Mouse (Mus musculus): ENCODE results near the gene Atp4a. TPM values are rescaled to one million over a fixed set of nuclear protein-coding genes. Genes with fewer than 3 reads are reported as not detected.
"Not testable (repeated sequence)": the region's sequence is repeated elsewhere in the genome, so short reads cannot be mapped to it uniquely, and the experiment has no call there.

Gene Atp4a
- polyA plus RNA-seq, 1 experiment from 2014 or later = not detected

GRCm38 (mm10) chr7:30717716-30718046 lies 5.7 kb downstream of the Atp4a start:
- H3K4me3 ChIP-seq (ENCODE audit: inconsistent target) = no peak overlapping the region
- WGBS (ENCODE audit: missing documents) = 39% methylated on average over 12 of the region's 14 CpGs
- H3K27ac ChIP-seq = no peak overlapping the region
- H3K79me2 ChIP-seq (ENCODE audit: inconsistent target) = no peaks in the 10 kb centered on the region
- H3K36me3 ChIP-seq (ENCODE audit: inconsistent target) = no peaks in the 10 kb centered on the region

GRCm38 (mm10) chr7:30719669-30720068 lies 7.7 kb downstream of the Atp4a start:
- 92% methylated on average over 5 of the region's 5 CpGs for WGBS (ENCODE audit: missing documents)
- H3K27ac ChIP-seq = no peak overlapping the region

GRCm38 (mm10) chr7:30721286-30721685 lies 9.3 kb downstream of the Atp4a start:
- 99% methylated on average over 6 of the region's 7 CpGs for WGBS (ENCODE audit: missing documents)
- Histone ChIP-seq H3K79me2 (ENCODE audit: inconsistent target) (no peaks in the 10 kb centered on the region), H3K36me3 (ENCODE audit: inconsistent target) (no peaks in the 10 kb centered on the region), H3K27ac (no peak overlapping the region), H3K4me3 (ENCODE audit: inconsistent target) (no peak overlapping the region)

More at GRCm38 (mm10) chr7:30719669-30720068, 7.7 kb downstream of the Atp4a start:
- H3K36me3 ChIP-seq (ENCODE audit: inconsistent target) = no peaks in the 10 kb centered on the region
- H3K4me3 ChIP-seq (ENCODE audit: inconsistent target) = no peak overlapping the region
- H3K79me2 ChIP-seq (ENCODE audit: inconsistent target) = no peaks in the 10 kb centered on the region

- no peak overlapping the region for H3K27ac ChIP-seq
- 73% methylated on average over 6 of the region's 6 CpGs for WGBS (ENCODE audit: missing documents)
These were observed 11.4 kb downstream of the Atp4a start for GRCm38 (mm10) chr7:30723274-30723953.

GRCm38 (mm10) chr7:30728214-30728613 lies 16.2 kb downstream of the Atp4a start:
- peak overlapping the region; percentile 82; the same call in 1 of the 2 replicates for H3K4me3 ChIP-seq (ENCODE audit: inconsistent target)
- no peak overlapping the region for H3K27ac ChIP-seq

More at GRCm38 (mm10) chr7:30723274-30723953, 11.4 kb downstream of the Atp4a start:
- Histone ChIP-seq H3K4me3 (ENCODE audit: inconsistent target) (no peak overlapping the region), H3K36me3 (ENCODE audit: inconsistent target) (no peaks in the 10 kb centered on the region), H3K79me2 (ENCODE audit: inconsistent target) (peaks cover 2% of the 10 kb centered on the region; the same call in 1 of the 2 replicates)

GRCm38 (mm10) chr7:30728739-30729395 lies 16.9 kb downstream of the Atp4a start:
- H3K36me3 ChIP-seq (ENCODE audit: inconsistent target) = no peaks in the 10 kb centered on the region
- WGBS (ENCODE audit: missing documents) = 9% methylated on average over 26 of the region's 26 CpGs
- peak overlapping the region; percentile 19; the same call in 1 of the 2 replicates for H3K27ac ChIP-seq

More at GRCm38 (mm10) chr7:30728214-30728613, 16.2 kb downstream of the Atp4a start:
- peaks cover 8% of the 10 kb centered on the region; the same call in 1 of the 2 replicates for H3K79me2 ChIP-seq (ENCODE audit: inconsistent target)
- WGBS (ENCODE audit: missing documents) = 89% methylated on average over 6 of the region's 6 CpGs
- H3K36me3 ChIP-seq (ENCODE audit: inconsistent target) = no peaks in the 10 kb centered on the region

GRCm38 (mm10) chr7:30729396-30730063 lies 17.5 kb downstream of the Atp4a start, which contains the start of gene Tmem147:
Tmem147 (minus strand) TSS chr7:30729540.
- under 1% methylated on average over 49 of the region's 60 CpGs for WGBS (ENCODE audit: missing documents)
- Histone ChIP-seq H3K36me3 (ENCODE audit: inconsistent target) (no peaks in the 10 kb centered on the region), H3K79me2 (ENCODE audit: inconsistent target) (peaks cover 8% of the 10 kb centered on the region; the same call in 1 of the 2 replicates), H3K4me3 (ENCODE audit: inconsistent target) (peak within 1 kb of the TSS; percentile 82), H3K27ac (peak within 1 kb of the TSS; percentile 60)

More at GRCm38 (mm10) chr7:30728739-30729395, 16.9 kb downstream of the Atp4a start:
- Histone ChIP-seq H3K4me3 (ENCODE audit: inconsistent target) (peak overlapping the region; percentile 82), H3K79me2 (ENCODE audit: inconsistent target) (peaks cover 8% of the 10 kb centered on the region; the same call in 1 of the 2 replicates)

- not testable (repeated sequence) for H3K36me3 ChIP-seq (ENCODE audit: inconsistent target); H3K27ac ChIP-seq; H3K79me2 ChIP-seq (ENCODE audit: inconsistent target)
- 60% methylated on average over 7 of the region's 22 CpGs for WGBS (ENCODE audit: missing documents)
- peak overlapping the region; percentile 82 for H3K4me3 ChIP-seq (ENCODE audit: inconsistent target)
These were observed 18.2 kb downstream of the Atp4a start for GRCm38 (mm10) chr7:30730064-30730722.

GRCm38 (mm10) chr7:30736211-30736610 lies 24.2 kb downstream of the Atp4a start:
- Histone ChIP-seq H3K4me3 (ENCODE audit: inconsistent target) (no peak overlapping the region), H3K79me2 (ENCODE audit: inconsistent target) (no peaks in the 10 kb centered on the region), H3K36me3 (ENCODE audit: inconsistent target) (peaks cover 15% of the 10 kb centered on the region; the same call in 1 of the 2 replicates), H3K27ac (no peak overlapping the region)
- 93% methylated on average over 3 of the region's 3 CpGs for WGBS (ENCODE audit: missing documents)

GRCm38 (mm10) chr7:30742570-30742969 lies 30.6 kb downstream of the Atp4a start:
- H3K36me3 ChIP-seq (ENCODE audit: inconsistent target); H3K4me3 ChIP-seq (ENCODE audit: inconsistent target); H3K79me2 ChIP-seq (ENCODE audit: inconsistent target); H3K27ac ChIP-seq: not testable (repeated sequence)
- WGBS (ENCODE audit: missing documents) = 0% methylated on average over 2 of the region's 2 CpGs

GRCm38 (mm10) chr7:30743617-30744016 lies 31.6 kb downstream of the Atp4a start, which contains the start of gene Gapdhs:
Gapdhs (minus strand) TSS chr7:30743681.
- H3K79me2 ChIP-seq (ENCODE audit: inconsistent target); H3K4me3 ChIP-seq (ENCODE audit: inconsistent target); H3K27ac ChIP-seq; H3K36me3 ChIP-seq (ENCODE audit: inconsistent target): not testable (repeated sequence)
- WGBS (ENCODE audit: missing documents) = no CpG with 5 or more reads among the region's 4 CpGs

GRCm38 (mm10) chr7:30744022-30744598 lies 32.1 kb downstream of the Atp4a start:
- Histone ChIP-seq H3K36me3 (ENCODE audit: inconsistent target) (no peaks in the 10 kb centered on the region), H3K79me2 (ENCODE audit: inconsistent target) (no peaks in the 10 kb centered on the region), H3K4me3 (ENCODE audit: inconsistent target) (no peak overlapping the region), H3K27ac (no peak overlapping the region)
- 44% methylated on average over 4 of the region's 4 CpGs for WGBS (ENCODE audit: missing documents)

GRCm38 (mm10) chr7:30747525-30748204 lies 35.7 kb downstream of the Atp4a start:
- Histone ChIP-seq H3K4me3 (ENCODE audit: inconsistent target) (no peak overlapping the region), H3K79me2 (ENCODE audit: inconsistent target) (no peaks in the 10 kb centered on the region), H3K36me3 (ENCODE audit: inconsistent target) (no peaks in the 10 kb centered on the region), H3K27ac (no peak overlapping the region)
- 86% methylated on average over 7 of the region's 7 CpGs for WGBS (ENCODE audit: missing documents)

Data from macrophage (primary cell).